Mouse (Mus musculus): ENCODE results near the gene Nek8. TPM values are rescaled to one million over a fixed set of nuclear protein-coding genes. Genes with fewer than 3 reads are reported as not detected.

Gene Nek8
- polyA plus RNA-seq (2015; fragmentation: Nextera tagmentation; extraction: Ambion mirVana) = 4.8 and 6.6 TPM in 2 replicates

DNA sequence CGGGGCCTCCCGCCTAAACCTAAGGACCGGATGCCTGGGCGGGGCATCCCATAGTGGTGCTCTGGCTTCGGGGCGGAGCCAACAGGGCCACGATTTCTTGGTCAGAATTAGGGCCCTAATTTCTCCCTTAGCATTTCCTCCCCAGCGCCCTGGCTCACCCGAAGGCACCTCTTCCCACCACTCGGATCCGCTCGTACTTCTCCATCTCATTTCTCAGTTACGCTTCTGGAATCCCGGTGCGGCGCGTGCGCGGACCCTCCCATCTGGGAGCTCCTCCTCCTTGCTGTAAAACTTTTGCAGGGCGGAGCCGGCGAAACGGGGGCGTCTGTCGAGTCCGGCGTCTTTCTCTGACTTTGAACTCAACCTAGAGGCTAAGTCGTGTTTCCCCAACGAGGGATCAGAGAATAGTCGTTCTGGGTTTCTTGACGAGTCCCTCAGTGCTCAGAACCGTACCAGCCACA, at the start of gene Nek8, which contains the start of gene Tlcd1:
Gene Nek8 (minus strand): TSS at position 274 of the 461 bp plus-strand sequence.
Gene Tlcd1 (plus strand): TSS at position 310 of the 461 bp plus-strand sequence.
- peaks cover 13% of the 10 kb centered on the region for H3K36me3 ChIP-seq (ENCODE audit: control insufficient read depth, insufficient read depth, low read length)
- no peaks in the 10 kb centered on the region for H3K27me3 ChIP-seq (ENCODE audit: control insufficient read depth, insufficient read depth, low read depth, low read length)
- H3K27ac ChIP-seq (ENCODE audit: low read length) = peak within 1 kb of the TSS; percentile 55
- H3K9ac ChIP-seq (ENCODE audit: low read depth, low read length) = peak within 1 kb of the TSS; percentile 55
- ATAC-seq = 0 out of 2 replicates have a peak, but pooled peaks have one; percentile 21
- H3K4me1 ChIP-seq (ENCODE audit: control insufficient read depth, insufficient read depth, low read length) = peaks cover 20% of the 10 kb centered on the region
- H3K4me2 ChIP-seq (ENCODE audit: low read length) = peak within 1 kb of the TSS; percentile 74
- H3K4me3 ChIP-seq (ENCODE audit: low read depth, low read length) = peak within 1 kb of the TSS; percentile 64
- H3K9me3 ChIP-seq (replicated peaks; ENCODE audit: control insufficient read depth, low read length, poor library complexity, severe bottlenecking) = no peaks in the 10 kb centered on the region
- WGBS = under 1% methylated on average over 32 of the region's 32 CpGs

DNA sequence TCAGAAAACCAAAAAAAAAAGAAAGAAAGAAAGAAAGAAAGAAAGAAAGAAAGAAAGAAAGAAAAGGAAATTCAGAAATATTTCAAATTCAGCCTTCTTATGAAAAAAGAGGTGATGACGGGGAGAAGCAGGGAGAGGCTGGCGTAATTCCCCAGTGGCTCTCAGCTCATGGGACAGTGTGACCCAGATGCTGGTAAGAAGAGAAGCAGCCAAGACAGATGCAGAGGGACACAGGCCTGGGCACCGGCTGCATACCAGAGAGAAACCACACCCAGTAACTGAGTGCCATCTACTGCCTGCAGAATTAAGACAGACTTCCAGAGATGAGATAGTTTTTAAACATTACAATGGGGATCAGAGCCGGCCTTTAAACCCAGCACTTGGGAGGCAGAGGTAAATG, 47.1 kb upstream of the Nek8 start:
- no peak for ATAC-seq
- no peak overlapping the region for H3K27ac ChIP-seq (ENCODE audit: low read length)
- 95% methylated on average over 4 of the region's 4 CpGs for WGBS
- no peaks in the 10 kb centered on the region for H3K9me3 ChIP-seq (replicated peaks; ENCODE audit: control insufficient read depth, low read length, poor library complexity, severe bottlenecking)
- H3K4me3 ChIP-seq (ENCODE audit: low read depth, low read length) = no peak overlapping the region
- H3K4me2 ChIP-seq (ENCODE audit: low read length) = no peak overlapping the region
- H3K27me3 ChIP-seq (ENCODE audit: control insufficient read depth, insufficient read depth, low read depth, low read length) = no peaks in the 10 kb centered on the region
- H3K9ac ChIP-seq (ENCODE audit: low read depth, low read length) = no peak overlapping the region
- peaks cover 69% of the 10 kb centered on the region for H3K36me3 ChIP-seq (ENCODE audit: control insufficient read depth, insufficient read depth, low read length)
- no peaks in the 10 kb centered on the region for H3K4me1 ChIP-seq (ENCODE audit: control insufficient read depth, insufficient read depth, low read length)

DNA sequence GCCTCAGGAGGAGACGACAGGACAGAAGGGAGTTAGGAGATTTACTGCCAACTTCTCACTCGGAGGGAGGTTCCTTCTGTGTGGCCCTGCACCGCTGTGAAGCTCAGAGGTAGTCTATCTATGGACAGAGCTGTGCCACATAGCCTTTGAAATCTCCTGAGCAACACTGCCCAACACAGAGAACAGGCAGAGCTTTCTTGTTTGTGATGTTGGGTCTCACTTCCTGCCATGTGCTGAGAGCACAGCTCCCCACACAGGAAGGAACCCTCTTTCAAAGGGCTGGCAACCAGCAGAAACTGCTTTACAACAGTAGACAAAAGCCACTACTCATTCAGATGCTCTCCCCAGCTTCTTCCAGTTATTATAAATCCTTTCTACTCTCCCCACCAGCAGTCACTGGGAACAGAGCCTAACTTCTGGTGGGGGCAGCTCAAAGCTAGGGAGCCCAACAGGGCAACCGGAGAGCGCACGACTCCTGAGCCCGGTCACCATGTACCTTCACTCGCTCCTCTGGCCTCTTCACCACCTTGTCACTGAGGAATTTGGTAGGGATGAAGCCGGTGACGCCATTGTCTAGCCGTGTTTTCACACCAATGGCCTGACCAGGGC, 39.3 kb upstream of the Nek8 start:
- H3K9ac ChIP-seq (ENCODE audit: low read depth, low read length) = no peak overlapping the region

DNA sequence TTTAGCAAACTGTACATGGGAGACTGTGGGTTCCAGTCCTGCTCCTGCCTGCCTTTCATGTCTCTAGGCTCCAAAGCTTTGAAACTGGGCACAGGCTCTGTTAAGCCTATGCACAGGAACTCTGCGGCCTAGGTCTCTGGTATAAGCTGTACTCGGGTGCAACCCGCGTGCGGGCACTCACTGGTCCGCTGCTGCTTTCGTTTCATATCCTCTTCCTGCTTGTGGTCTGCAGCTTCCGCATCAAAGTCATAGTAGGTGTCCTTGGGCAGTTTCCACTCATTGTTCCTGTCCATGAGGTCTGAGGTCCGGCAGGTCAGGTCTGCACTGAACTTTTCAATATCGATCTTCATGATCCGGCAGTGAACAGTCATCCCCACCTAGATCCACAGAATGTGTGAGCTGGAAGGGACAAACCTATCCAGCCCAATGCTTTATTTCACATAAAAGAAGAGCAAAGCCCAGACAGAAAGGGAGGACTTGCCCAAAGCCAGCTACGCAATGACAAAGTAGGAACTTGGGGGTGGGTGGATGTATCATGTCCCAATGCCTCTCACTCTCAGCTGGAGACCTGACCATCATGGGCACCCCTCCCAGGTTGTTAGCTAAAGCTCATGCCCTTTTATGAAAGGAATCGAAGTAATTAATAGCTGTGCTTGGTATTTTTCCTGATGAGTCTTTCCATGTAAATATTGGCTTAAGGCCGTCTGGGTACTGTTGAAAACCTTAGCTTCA, 36.8 kb upstream of the Nek8 start:
- 94% methylated on average over 14 of the region's 14 CpGs for WGBS
- H3K27ac ChIP-seq (ENCODE audit: low read length) = no peak overlapping the region
- no peaks in the 10 kb centered on the region for H3K27me3 ChIP-seq (ENCODE audit: control insufficient read depth, insufficient read depth, low read depth, low read length)
- no peak overlapping the region for H3K9ac ChIP-seq (ENCODE audit: low read depth, low read length)
- no peaks in the 10 kb centered on the region for H3K9me3 ChIP-seq (replicated peaks; ENCODE audit: control insufficient read depth, low read length, poor library complexity, severe bottlenecking)
- no peak overlapping the region for H3K4me3 ChIP-seq (ENCODE audit: low read depth, low read length)
- ATAC-seq = no peak
- H3K36me3 ChIP-seq (ENCODE audit: control insufficient read depth, insufficient read depth, low read length) = peaks cover 63% of the 10 kb centered on the region
- H3K4me1 ChIP-seq (ENCODE audit: control insufficient read depth, insufficient read depth, low read length) = no peaks in the 10 kb centered on the region
- H3K4me2 ChIP-seq (ENCODE audit: low read length) = no peak overlapping the region

More for the DNA sequence above, 39.3 kb upstream of the Nek8 start:
- H3K9me3 ChIP-seq (replicated peaks; ENCODE audit: control insufficient read depth, low read length, poor library complexity, severe bottlenecking) = no peaks in the 10 kb centered on the region
- H3K4me2 ChIP-seq (ENCODE audit: low read length) = no peak overlapping the region
- H3K4me1 ChIP-seq (ENCODE audit: control insufficient read depth, insufficient read depth, low read length) = no peaks in the 10 kb centered on the region
- H3K27ac ChIP-seq (ENCODE audit: low read length) = peak overlapping the region; percentile 11; the same call in 1 of the 2 replicates
- peaks cover 69% of the 10 kb centered on the region for H3K36me3 ChIP-seq (ENCODE audit: control insufficient read depth, insufficient read depth, low read length)
- WGBS = 88% methylated on average over 11 of the region's 11 CpGs
- H3K27me3 ChIP-seq (ENCODE audit: control insufficient read depth, insufficient read depth, low read depth, low read length) = no peaks in the 10 kb centered on the region
- ATAC-seq = peak; percentile 45; the same call in 1 of the 2 replicates
- no peak overlapping the region for H3K4me3 ChIP-seq (ENCODE audit: low read depth, low read length)

DNA sequence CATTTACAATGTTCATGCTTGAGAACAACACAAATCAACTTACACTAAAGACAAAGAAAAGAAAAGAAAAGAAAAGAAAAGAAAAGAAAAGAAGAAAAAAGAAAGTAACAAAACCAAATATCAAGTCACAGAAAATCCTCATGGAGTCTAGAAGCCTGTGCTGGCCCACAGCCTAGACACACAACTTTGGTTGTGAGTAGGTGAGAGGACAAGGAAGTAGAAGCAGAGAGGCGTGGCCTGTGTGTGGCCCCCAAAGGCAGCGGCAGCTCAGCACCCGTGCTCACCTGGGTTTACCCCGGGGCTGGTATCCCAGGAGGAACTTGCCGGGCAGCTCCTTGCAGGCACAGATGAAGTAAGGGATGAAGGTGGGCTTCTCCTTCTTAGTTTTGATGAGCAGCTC, 35.0 kb upstream of the Nek8 start:
- no peak for ATAC-seq
- Histone ChIP-seq H3K27me3 (ENCODE audit: control insufficient read depth, insufficient read depth, low read depth, low read length) (no peaks in the 10 kb centered on the region), H3K27ac (ENCODE audit: low read length) (no peak overlapping the region), H3K4me2 (ENCODE audit: low read length) (no peak overlapping the region), H3K9me3 (replicated peaks; ENCODE audit: control insufficient read depth, low read length, poor library complexity, severe bottlenecking) (no peaks in the 10 kb centered on the region), H3K36me3 (ENCODE audit: control insufficient read depth, insufficient read depth, low read length) (peaks cover 55% of the 10 kb centered on the region), H3K9ac (ENCODE audit: low read depth, low read length) (no peak overlapping the region), H3K4me1 (ENCODE audit: control insufficient read depth, insufficient read depth, low read length) (no peaks in the 10 kb centered on the region), H3K4me3 (ENCODE audit: low read depth, low read length) (no peak overlapping the region)
- WGBS = 96% methylated on average over 5 of the region's 5 CpGs

DNA sequence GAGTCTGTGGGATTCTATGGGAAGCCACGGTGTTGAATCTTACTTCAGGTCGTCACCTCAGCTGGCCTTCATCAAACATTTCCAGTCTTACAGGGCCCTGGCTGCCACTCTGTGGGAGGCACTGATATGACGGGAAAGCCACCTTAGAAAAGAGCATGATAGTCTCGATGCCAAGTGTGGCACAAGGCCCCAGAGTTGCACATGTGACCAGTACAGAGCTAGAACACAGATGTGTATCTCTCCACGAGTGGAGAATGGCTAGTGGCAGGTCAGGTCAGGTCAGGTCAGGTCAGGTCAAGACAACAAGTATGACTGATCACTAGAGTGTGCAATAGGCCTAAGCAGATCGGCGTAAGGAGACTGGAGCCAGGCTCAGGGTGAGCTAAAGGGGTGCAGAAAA, 34.1 kb upstream of the Nek8 start:
- H3K4me2 ChIP-seq (ENCODE audit: low read length) = no peak overlapping the region
- 78% methylated on average over 7 of the region's 7 CpGs for WGBS
- H3K36me3 ChIP-seq (ENCODE audit: control insufficient read depth, insufficient read depth, low read length) = peaks cover 59% of the 10 kb centered on the region
- H3K9me3 ChIP-seq (replicated peaks; ENCODE audit: control insufficient read depth, low read length, poor library complexity, severe bottlenecking) = no peaks in the 10 kb centered on the region
- no peak overlapping the region for H3K27ac ChIP-seq (ENCODE audit: low read length)
- H3K4me1 ChIP-seq (ENCODE audit: control insufficient read depth, insufficient read depth, low read length) = no peaks in the 10 kb centered on the region
- no peak overlapping the region for H3K4me3 ChIP-seq (ENCODE audit: low read depth, low read length)
- ATAC-seq = no peak
- H3K9ac ChIP-seq (ENCODE audit: low read depth, low read length) = no peak overlapping the region
- no peaks in the 10 kb centered on the region for H3K27me3 ChIP-seq (ENCODE audit: control insufficient read depth, insufficient read depth, low read depth, low read length)

DNA sequence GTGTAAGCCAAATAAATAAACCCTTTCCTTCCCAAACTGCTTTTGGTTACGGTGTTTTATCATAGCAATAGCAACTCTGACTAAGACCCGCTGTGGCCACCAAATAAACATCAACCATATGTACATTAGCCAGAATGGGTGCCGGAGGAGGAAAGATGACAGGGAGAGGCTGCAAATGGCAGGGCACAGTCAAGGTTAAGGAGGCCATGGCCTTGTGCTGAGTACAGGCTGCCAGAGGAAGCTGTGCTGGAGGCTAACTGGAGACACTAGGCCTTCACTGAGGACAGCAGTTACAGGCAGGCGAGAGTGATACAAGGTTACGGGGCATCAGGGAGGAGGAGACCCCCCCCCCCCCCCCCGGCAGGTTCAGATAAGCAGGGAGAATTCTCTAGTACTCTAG, 33.4 kb upstream of the Nek8 start:
- ATAC-seq = no peak
- Histone ChIP-seq H3K27ac (ENCODE audit: low read length) (no peak overlapping the region), H3K9ac (ENCODE audit: low read depth, low read length) (no peak overlapping the region), H3K36me3 (ENCODE audit: control insufficient read depth, insufficient read depth, low read length) (peaks cover 56% of the 10 kb centered on the region), H3K4me2 (ENCODE audit: low read length) (no peak overlapping the region), H3K27me3 (ENCODE audit: control insufficient read depth, insufficient read depth, low read depth, low read length) (no peaks in the 10 kb centered on the region), H3K4me1 (ENCODE audit: control insufficient read depth, insufficient read depth, low read length) (no peaks in the 10 kb centered on the region), H3K4me3 (ENCODE audit: low read depth, low read length) (no peak overlapping the region), H3K9me3 (replicated peaks; ENCODE audit: control insufficient read depth, low read length, poor library complexity, severe bottlenecking) (no peaks in the 10 kb centered on the region)
- WGBS = 95% methylated on average over 6 of the region's 6 CpGs

DNA sequence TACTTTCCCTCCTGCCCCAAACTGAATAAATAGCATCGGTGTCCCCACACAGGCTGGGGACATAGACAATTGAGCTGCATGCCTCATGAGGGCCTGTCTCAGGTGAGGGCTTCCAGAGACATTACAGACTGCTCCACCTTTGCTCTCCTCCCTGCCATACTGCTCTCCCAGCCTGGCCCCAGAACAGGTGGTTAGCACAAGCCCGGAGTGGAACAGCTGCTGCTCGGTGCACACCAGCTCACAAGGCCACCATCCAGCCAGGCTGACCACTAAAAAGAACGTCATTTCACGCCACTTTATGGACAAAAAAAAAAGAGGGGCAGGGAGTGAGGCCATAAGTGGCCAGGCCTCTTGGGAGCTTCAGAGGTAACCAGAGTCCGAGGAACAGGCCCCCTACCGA, 30.7 kb upstream of the Nek8 start:
- Histone ChIP-seq H3K27me3 (ENCODE audit: control insufficient read depth, insufficient read depth, low read depth, low read length) (no peaks in the 10 kb centered on the region), H3K9me3 (replicated peaks; ENCODE audit: control insufficient read depth, low read length, poor library complexity, severe bottlenecking) (no peaks in the 10 kb centered on the region), H3K4me3 (ENCODE audit: low read depth, low read length) (no peak overlapping the region), H3K36me3 (ENCODE audit: control insufficient read depth, insufficient read depth, low read length) (peaks cover 38% of the 10 kb centered on the region), H3K4me2 (ENCODE audit: low read length) (no peak overlapping the region), H3K4me1 (ENCODE audit: control insufficient read depth, insufficient read depth, low read length) (no peaks in the 10 kb centered on the region), H3K9ac (ENCODE audit: low read depth, low read length) (no peak overlapping the region), H3K27ac (ENCODE audit: low read length) (no peak overlapping the region)
- 92% methylated on average over 7 of the region's 7 CpGs for WGBS
- no peak for ATAC-seq
